Mouse (Mus musculus) embryonic facial prominence, embryonic 12.5 days (tissue): ENCODE measurements around the gene Kif18a. TPM values are rescaled to one million over a fixed set of nuclear protein-coding genes. Genes with fewer than 3 reads are reported as not detected.

ENCODE experiments used
- ATAC-seq: fragments of 200-750 bp; cut with Nextera tagmentation; 2 replicates; pipeline ENCODE4 v1.8.0; 2017; ENCODE audit not compliant: insufficient number of reproducible peaks, insufficient read depth, low FRiP score, low TSS enrichment
- H3K27ac ChIP-seq: fragments of 300-500 bp; sonication (generic); 2 replicates; pipeline ENCODE4 v1.5.1; 2016; ENCODE audit warnings: mild to moderate bottlenecking
- H3K27me3 ChIP-seq: fragments of 300-500 bp; sonication (generic); 2 replicates; pipeline ENCODE4 v1.6.1; 2016; ENCODE audit warnings: mild to moderate bottlenecking, moderate library complexity
- H3K36me3 ChIP-seq: fragments of 300-500 bp; sonication (generic); 2 replicates; pipeline ENCODE4 v1.6.1; 2016; ENCODE audit warnings: mild to moderate bottlenecking
- H3K4me1 ChIP-seq: fragments of 300-500 bp; sonication (generic); 2 replicates; pipeline ENCODE4 v1.6.1; 2016
- H3K4me2 ChIP-seq: fragments of 300-500 bp; sonication (generic); replicated peaks from 2 replicates; pipeline ENCODE4 v1.6.1; 2016; ENCODE audit warnings: mild to moderate bottlenecking, moderate library complexity
- H3K4me3 ChIP-seq: fragments of 300-500 bp; sonication (generic); 2 replicates; pipeline ENCODE4 v1.5.1; 2016; ENCODE audit warnings: mild to moderate bottlenecking
- H3K9ac ChIP-seq: fragments of 300-500 bp; sonication (generic); 2 replicates; pipeline ENCODE4 v1.6.1; 2016; ENCODE audit warnings: mild to moderate bottlenecking, moderate library complexity
- H3K9me3 ChIP-seq: fragments of 300-500 bp; sonication (generic); 2 replicates; pipeline ENCODE4 v1.6.1; 2016; ENCODE audit warnings: mild to moderate bottlenecking, moderate library complexity
- WGBS: fragments of 180-500 bp; shearing (Covaris S2); methylation state at CpG from one replicate; pipeline ENCODE4 v1.1.7; 2016; 5-methylcytosine and 5-hydroxymethylcytosine counted together
- polyA plus RNA-seq: library from polyadenylated mRNA; unstranded; fragments of >200 nt; fragmentation: Nextera tagmentation; extraction: Ambion mirVana; gene quantifications from 2 replicates; pipeline ENCODE4 v1.2.1, GENCODE M21; 2016

The Kif18a gene
- polyA plus RNA-seq, 1 experiment from 2014 or later, result 27.8 TPM

DNA sequence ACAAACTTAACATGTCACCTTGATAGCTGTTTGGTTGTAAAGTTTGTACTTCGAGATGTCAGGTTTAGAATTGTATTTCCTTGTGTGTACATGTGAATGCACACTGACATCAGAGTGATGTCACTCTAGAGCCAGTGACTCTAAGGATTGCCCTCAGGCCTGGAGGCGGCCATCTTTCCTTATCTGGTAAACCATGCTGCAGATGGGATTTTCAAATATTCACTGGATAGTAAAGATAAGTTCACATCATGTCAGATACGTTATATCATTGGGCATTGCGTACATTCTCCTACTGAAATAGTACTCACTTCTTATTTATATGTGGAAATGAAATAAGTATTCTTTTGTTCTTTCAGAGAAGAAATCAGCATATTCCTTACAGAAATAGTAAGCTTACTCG is 15.7 kb downstream of the Kif18a start:
- no peak overlapping the region for H3K27ac ChIP-seq
- peaks cover 22% of the 10 kb centered on the region for H3K36me3 ChIP-seq
- H3K4me1 ChIP-seq, result no peaks in the 10 kb centered on the region
- ATAC-seq, result no peak
- H3K4me2 ChIP-seq, result no peak overlapping the region
- WGBS, result 90% methylated on average over 5 of the region's 5 CpGs
- H3K9ac ChIP-seq, result no peak overlapping the region
- H3K4me3 ChIP-seq, result no peak overlapping the region
- no peaks in the 10 kb centered on the region for H3K9me3 ChIP-seq
- no peaks in the 10 kb centered on the region for H3K27me3 ChIP-seq

DNA sequence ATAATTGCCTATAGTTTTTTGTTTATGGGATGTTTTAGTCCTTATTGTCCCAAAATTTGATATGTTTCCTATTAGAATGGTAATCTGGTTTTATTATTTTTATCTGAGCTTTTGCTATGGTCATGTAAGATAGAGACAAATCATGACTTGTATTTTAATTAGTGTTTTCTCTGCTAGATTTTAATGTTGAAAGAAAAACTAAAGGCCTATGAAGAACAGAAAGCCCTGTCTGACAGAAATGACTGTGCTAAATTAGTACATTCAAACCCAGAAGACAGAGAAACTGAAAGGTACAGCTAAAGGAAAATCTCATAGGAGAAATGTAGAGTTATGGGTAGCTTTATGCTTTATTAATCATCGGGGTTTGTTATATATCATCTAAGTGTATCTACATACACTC is 17.6 kb downstream of the Kif18a start:
- no peak for ATAC-seq
- Histone ChIP-seq H3K9ac (no peak overlapping the region), H3K4me2 (no peak overlapping the region), H3K36me3 (peaks cover 21% of the 10 kb centered on the region; the same call in 1 of the 2 replicates), H3K9me3 (no peaks in the 10 kb centered on the region), H3K27ac (no peak overlapping the region), H3K4me1 (no peaks in the 10 kb centered on the region), H3K27me3 (no peaks in the 10 kb centered on the region), H3K4me3 (no peak overlapping the region)
- 100% methylated on average over 1 of the region's 1 CpGs for WGBS

DNA sequence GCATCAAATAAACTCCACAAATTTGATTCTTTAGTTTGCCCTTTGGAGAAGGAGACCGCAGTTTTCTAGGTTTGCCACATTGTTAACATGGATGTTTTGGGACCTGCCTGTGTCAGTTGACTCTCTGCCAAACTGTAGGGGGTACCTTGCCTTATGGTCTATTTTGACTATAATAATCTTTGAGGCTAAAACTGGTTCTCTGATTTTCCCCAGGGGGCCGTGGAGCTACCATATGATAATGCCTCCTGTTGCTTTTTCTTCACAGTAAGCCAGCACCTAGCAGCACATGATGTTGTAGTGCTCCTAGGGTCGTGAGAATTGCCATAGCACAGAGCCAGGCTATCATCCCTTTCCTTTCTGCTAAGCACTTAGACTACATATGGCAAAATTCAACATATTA is 21.7 kb downstream of the Kif18a start:
- Histone ChIP-seq H3K27me3 (no peaks in the 10 kb centered on the region), H3K27ac (no peak overlapping the region), H3K4me3 (no peak overlapping the region), H3K4me1 (no peaks in the 10 kb centered on the region), H3K36me3 (peaks cover 14% of the 10 kb centered on the region), H3K9me3 (no peaks in the 10 kb centered on the region), H3K4me2 (no peak overlapping the region), H3K9ac (no peak overlapping the region)
- no peak for ATAC-seq
- 94% methylated on average over 3 of the region's 3 CpGs for WGBS

DNA sequence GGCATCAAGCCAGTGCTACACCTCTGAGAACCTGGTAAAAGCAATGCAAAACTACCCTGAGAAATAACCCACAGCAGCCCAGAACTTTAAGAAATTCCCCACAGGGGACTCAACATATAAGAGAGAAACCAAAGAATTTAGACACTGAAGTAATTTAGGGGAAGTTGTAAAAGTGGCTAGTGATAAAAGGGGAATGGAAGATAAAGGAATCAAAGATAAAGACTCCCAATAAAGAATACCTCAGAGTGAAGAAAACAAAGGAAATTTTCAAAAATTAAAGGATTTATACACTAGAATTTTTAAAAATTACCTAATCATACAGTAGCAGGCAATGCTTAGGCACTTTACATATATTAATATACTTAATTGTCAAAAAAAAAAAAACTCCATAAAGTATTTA is 23.1 kb downstream of the Kif18a start:
- H3K4me1 ChIP-seq, result no peaks in the 10 kb centered on the region
- peaks cover 14% of the 10 kb centered on the region for H3K36me3 ChIP-seq
- no peak overlapping the region for H3K9ac ChIP-seq
- no peaks in the 10 kb centered on the region for H3K27me3 ChIP-seq
- no peaks in the 10 kb centered on the region for H3K9me3 ChIP-seq
- H3K27ac ChIP-seq, result no peak overlapping the region
- no peak overlapping the region for H3K4me2 ChIP-seq
- no peak overlapping the region for H3K4me3 ChIP-seq
- no peak for ATAC-seq

DNA sequence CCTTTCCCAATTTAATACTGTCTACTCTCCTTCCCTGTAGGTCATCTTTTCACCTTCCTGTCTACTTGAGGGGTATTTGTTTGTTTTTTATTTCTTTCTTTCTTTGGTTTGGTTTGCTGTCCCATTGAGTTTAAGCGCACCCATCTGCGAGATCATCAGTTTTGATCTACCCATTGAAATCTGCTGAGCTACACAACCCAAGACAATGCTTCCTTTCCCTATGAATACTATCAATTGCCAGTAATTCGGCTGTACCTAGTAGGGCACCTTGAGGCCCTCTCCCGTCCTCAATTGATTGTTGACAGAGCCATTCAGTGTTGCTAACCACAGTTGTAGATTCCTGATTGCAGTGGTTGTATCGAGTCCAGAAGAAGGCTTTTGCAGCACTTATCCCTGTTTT is 30.8 kb downstream of the Kif18a start:
- ATAC-seq, result no peak
- H3K36me3 ChIP-seq, result peaks cover 21% of the 10 kb centered on the region

DNA sequence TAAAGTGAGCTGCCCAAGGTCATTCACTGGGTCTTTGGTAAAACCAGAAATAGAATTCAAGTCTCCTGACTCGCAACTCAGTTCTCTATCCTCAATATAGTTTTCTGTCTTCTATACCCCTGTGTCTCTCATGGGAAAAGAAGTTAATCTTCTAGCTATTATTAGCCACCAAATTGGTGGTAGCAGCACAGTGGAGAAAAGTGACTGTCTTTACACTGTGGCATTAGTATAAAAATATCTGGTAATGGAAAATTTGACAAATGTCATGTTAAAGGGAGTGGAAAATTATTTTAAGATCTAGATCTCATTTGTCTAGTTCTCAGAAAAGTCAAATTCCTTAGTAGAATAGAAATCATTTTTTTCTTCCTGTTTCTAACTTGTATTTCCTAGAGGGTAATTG is 51.3 kb downstream of the Kif18a start:
- Histone ChIP-seq H3K9ac (no peak overlapping the region), H3K4me1 (no peaks in the 10 kb centered on the region), H3K27ac (no peak overlapping the region), H3K4me3 (no peak overlapping the region), H3K36me3 (peaks cover 4% of the 10 kb centered on the region; the same call in 1 of the 2 replicates), H3K27me3 (no peaks in the 10 kb centered on the region), H3K4me2 (no peak overlapping the region), H3K9me3 (no peaks in the 10 kb centered on the region)
- no peak for ATAC-seq
- 87% methylated on average over 1 of the region's 1 CpGs for WGBS

More for the DNA sequence above, 30.8 kb downstream of the Kif18a start:
- Histone ChIP-seq H3K4me1 (no peaks in the 10 kb centered on the region), H3K9me3 (no peaks in the 10 kb centered on the region), H3K9ac (no peak overlapping the region), H3K27ac (no peak overlapping the region), H3K27me3 (no peaks in the 10 kb centered on the region), H3K4me2 (no peak overlapping the region), H3K4me3 (no peak overlapping the region)
- WGBS, result 95% methylated on average over 5 of the region's 5 CpGs

DNA sequence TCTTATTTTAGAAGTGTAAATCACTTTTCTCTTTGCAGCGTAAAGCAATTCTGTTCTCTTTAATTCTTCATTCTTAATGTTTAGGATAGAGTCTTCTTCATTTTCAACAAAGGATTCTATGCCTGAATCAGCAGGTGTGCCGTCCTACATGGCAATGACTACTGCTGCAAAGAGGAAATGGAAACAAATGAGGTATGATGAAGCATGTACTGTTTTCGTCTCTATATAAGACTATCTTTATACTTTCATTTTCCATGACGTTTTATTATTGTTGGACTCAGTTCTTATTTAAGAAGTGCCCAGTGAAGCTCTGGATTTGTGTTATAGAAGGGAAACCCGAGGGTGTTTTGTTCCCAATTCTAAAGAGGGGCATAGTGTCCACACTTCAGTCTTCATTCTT is 53.7 kb downstream of the Kif18a start:
- Histone ChIP-seq H3K4me3 (no peak overlapping the region), H3K27me3 (no peaks in the 10 kb centered on the region), H3K9ac (no peak overlapping the region), H3K36me3 (peaks cover 14% of the 10 kb centered on the region; the same call in 1 of the 2 replicates), H3K27ac (no peak overlapping the region), H3K9me3 (no peaks in the 10 kb centered on the region), H3K4me1 (no peaks in the 10 kb centered on the region), H3K4me2 (no peak overlapping the region)
- ATAC-seq, result no peak
- WGBS, result 92% methylated on average over 5 of the region's 5 CpGs

DNA sequence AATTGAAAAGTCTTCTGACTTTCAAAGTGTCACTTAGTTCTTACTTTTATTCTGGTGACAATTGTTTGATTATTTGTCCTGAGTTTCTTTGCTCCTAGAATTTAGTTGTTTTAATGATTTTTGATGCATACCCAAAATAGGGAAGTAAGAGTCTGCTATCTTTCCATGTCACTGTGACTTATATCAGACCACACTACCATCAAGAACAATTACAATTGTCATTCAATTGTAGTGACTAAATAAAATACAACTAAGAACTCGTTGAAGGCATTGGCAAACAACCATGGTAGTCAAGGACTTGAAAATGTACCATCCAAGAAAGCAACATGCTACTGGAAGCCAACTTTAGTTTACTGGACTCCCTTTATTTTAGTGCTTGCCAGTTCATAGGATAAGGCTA is 55.2 kb downstream of the Kif18a start:
- Histone ChIP-seq H3K9me3 (no peaks in the 10 kb centered on the region), H3K4me2 (no peak overlapping the region), H3K36me3 (peaks cover 14% of the 10 kb centered on the region; the same call in 1 of the 2 replicates), H3K27ac (no peak overlapping the region), H3K4me3 (no peak overlapping the region), H3K9ac (no peak overlapping the region), H3K27me3 (no peaks in the 10 kb centered on the region), H3K4me1 (no peaks in the 10 kb centered on the region)
- no peak for ATAC-seq
- WGBS, result 85% methylated on average over 1 of the region's 1 CpGs

DNA sequence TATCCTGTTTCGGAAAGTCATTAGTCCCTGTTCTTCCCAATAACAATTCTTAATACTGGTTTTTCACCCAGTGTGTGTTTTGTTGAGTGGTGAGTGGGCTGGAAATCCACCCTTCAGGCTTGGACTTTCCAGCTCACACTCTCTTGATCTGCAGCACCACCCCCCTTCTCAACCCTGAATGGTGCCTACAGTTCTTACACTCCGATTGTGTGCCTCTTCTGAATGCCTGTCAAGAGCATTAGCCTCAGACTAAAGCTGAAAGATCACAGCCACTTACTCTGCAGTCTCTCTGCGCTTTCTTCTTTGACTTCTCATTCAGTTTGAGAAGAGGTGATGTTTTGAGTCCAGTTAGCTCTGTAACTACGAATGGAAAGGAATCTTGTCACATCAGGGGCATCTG is 64.8 kb downstream of the Kif18a start:
- Histone ChIP-seq H3K27me3 (no peaks in the 10 kb centered on the region), H3K9me3 (no peaks in the 10 kb centered on the region), H3K36me3 (no peaks in the 10 kb centered on the region; the same call in 1 of the 2 replicates), H3K9ac (no peak overlapping the region), H3K4me1 (no peaks in the 10 kb centered on the region), H3K27ac (no peak overlapping the region), H3K4me2 (no peak overlapping the region), H3K4me3 (no peak overlapping the region)
- ATAC-seq, result no peak
- WGBS, result 75% methylated on average over 4 of the region's 4 CpGs

DNA sequence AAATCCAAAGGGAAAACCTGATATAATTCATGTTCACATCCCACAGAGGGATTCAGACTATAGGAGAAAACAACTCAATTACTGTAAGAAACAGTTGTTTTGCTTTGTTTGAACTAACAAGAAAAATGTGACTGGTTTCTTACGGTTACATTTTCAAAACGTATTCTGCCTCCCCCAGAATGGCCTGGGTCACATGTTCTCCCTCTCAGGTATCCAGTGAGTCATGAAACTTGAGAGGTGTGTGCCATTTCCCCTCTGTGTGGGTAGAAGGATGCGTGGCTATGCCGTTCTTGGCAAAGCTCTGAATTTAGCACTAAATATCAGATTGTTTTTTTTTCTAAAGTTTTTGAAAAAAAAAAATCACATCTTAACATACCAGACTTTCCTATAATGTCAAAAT is 68.2 kb downstream of the Kif18a start:
- Histone ChIP-seq H3K27me3 (no peaks in the 10 kb centered on the region), H3K4me1 (no peaks in the 10 kb centered on the region), H3K9ac (no peak overlapping the region), H3K9me3 (no peaks in the 10 kb centered on the region), H3K4me3 (no peak overlapping the region), H3K4me2 (no peak overlapping the region), H3K27ac (no peak overlapping the region), H3K36me3 (no peaks in the 10 kb centered on the region)
- WGBS, result 34% methylated on average over 4 of the region's 4 CpGs
- no peak for ATAC-seq

DNA sequence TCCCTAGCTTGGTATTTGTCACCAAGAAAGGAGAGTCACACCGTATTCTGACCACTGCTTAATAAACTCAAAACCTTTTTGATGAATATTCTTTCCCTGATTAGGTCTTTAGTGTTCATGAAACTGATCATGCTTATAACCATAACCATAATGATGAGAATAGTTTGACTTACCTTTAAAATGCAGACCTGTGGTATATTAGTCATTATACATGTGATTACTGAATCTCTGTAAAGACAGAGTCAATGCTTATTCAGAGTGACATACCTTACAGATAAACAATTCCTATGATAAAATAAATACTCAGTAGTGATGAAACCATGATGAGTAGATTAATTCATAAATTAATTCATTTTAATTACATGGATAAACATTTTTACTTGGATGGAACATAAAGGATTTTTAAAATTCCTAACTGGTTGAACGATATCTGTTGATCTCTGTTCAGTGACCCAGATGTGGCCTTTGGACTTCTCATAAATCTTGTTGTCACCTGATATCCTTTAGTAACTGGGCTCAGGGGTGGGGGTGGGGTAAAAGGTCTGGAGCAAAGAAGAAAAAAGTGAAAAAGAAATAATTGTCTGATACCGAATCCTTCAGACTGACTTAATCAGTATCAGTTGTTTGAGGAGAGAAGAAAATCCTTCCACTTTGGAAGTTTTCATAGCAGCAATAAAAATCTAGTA is 78.1 kb downstream of the Kif18a start:
- no peak overlapping the region for H3K27ac ChIP-seq
- no peak for ATAC-seq
- no peak overlapping the region for H3K4me3 ChIP-seq
- no peaks in the 10 kb centered on the region for H3K9me3 ChIP-seq
- H3K4me1 ChIP-seq, result no peaks in the 10 kb centered on the region
- no peaks in the 10 kb centered on the region for H3K27me3 ChIP-seq
- no peak overlapping the region for H3K4me2 ChIP-seq
- no peaks in the 10 kb centered on the region for H3K36me3 ChIP-seq
- WGBS, result 25% methylated on average over 3 of the region's 3 CpGs
- H3K9ac ChIP-seq, result no peak overlapping the region

DNA sequence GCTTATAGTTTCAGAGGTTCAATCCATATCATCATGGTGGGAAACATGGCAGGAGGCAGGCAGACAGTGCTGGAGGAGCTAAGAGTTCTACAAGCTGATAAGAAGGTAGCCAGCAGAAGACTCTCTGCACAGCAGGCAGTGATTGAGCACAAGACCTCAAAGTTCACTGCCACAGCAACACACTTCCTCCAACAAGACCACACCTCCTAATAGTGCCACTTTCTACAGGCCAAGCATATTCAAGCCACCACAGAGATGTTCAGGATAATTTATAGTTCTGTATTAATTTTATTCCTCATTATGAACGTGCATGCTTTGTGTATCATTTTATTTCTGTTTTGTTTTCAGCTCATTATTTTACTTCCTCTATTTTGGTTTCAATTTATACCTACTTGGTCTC is 85.4 kb downstream of the Kif18a start:
- Histone ChIP-seq H3K27me3 (no peaks in the 10 kb centered on the region), H3K36me3 (no peaks in the 10 kb centered on the region), H3K9ac (no peak overlapping the region), H3K9me3 (no peaks in the 10 kb centered on the region), H3K4me1 (no peaks in the 10 kb centered on the region), H3K27ac (no peak overlapping the region), H3K4me3 (no peak overlapping the region), H3K4me2 (no peak overlapping the region)
- ATAC-seq, result no peak
- 84% methylated on average over 1 of the region's 1 CpGs for WGBS

DNA sequence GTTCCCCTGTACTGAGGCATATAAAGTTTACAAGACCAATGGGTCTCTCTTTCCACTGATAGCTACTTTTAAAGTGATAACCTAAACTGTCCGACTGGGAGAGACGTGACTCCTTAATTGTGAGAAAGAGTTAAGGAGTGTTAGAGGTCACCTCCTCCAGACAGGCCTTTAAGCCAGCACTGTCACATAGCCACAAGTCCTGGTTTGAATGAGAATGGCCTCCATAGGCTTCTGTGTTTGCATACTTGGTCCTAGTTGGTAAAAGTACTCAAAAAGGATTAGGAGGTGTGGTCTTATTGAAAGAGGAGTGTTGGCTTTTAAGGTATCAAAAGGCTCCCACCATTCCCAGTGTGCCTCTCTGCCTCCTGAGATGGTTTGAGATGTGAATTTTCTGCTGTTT is 94.3 kb downstream of the Kif18a start:
- H3K4me3 ChIP-seq, result no peak overlapping the region
- H3K9me3 ChIP-seq, result no peaks in the 10 kb centered on the region
- WGBS, result 48% methylated on average over 2 of the region's 2 CpGs
- H3K9ac ChIP-seq, result no peak overlapping the region
- no peaks in the 10 kb centered on the region for H3K36me3 ChIP-seq
- no peaks in the 10 kb centered on the region for H3K4me1 ChIP-seq
- no peak overlapping the region for H3K27ac ChIP-seq
- H3K4me2 ChIP-seq, result no peak overlapping the region
- no peak for ATAC-seq
- no peaks in the 10 kb centered on the region for H3K27me3 ChIP-seq
